Mouse (Mus musculus) adipocyte (in vitro differentiated cells): Measurements from ENCODE around the gene Ifnk.

Source experiments
- DNase-seq: peaks from one replicate; pipeline ENCODE4 v3.0.0-alpha.2; 2016; ENCODE audit warnings: low spot score

The Ifnk gene

GRCm38 (mm10) chr4:35138077-35138476, 13.8 kb upstream of the Ifnk start:
- no peak for DNase-seq

DNA sequence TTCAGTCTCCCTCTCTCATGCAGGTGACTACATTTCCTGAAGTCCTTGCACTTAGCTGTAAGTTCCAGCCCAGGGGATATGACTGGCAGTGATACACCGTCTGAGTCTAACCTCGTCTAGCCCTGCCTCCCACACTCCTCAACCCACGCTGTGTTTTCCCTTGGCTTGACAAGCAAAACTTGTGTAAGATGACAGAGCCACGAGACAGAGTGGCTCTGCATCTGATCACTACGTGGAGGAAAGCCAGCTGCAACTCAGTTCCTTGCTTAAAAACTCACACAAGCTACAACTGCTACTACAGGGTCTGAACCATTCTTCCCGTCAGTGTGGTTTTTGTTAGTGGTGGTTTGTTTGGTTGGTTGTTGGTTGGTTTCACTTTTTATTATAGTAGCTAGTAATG, 11.5 kb upstream of the Ifnk start:
- no peak for DNase-seq

- DNase-seq: no peak
Measured at GRCm38 (mm10) chr4:35143472-35144102, 8.3 kb upstream of the Ifnk start.

GRCm38 (mm10) chr4:35145726-35146125, 6.1 kb upstream of the Ifnk start:
- DNase-seq: no peak

DNA sequence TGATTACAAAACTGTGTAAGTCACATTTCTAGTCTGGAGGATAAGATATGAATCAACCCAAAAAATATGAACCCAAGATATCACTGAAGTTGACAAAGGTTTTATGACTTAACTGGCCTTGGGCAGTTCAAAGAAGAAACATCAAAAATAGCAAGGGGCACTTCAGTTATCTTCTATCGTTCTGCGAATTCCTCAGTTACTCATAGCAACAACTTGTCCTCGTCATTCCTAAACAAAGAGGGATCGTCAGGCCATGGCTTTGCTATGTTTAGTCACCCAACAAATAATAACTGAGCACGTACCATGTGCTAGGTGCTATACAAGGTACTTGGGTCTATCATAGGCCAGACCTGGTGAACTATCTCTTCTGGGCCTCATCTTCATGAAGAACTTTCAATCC, 5.3 kb upstream of the Ifnk start:
- DNase-seq: no peak

GRCm38 (mm10) chr4:35148326-35148725, 3.5 kb upstream of the Ifnk start:
- no peak for DNase-seq

- no peak for DNase-seq
Measured at GRCm38 (mm10) chr4:35150706-35151105, 1.1 kb upstream of the Ifnk start.

- no peak for DNase-seq
Measured at GRCm38 (mm10) chr4:35154051-35154450, 2.2 kb downstream of the Ifnk start.

- DNase-seq: no peak
Measured at GRCm38 (mm10) chr4:35155132-35155922, 3.5 kb downstream of the Ifnk start.

DNA sequence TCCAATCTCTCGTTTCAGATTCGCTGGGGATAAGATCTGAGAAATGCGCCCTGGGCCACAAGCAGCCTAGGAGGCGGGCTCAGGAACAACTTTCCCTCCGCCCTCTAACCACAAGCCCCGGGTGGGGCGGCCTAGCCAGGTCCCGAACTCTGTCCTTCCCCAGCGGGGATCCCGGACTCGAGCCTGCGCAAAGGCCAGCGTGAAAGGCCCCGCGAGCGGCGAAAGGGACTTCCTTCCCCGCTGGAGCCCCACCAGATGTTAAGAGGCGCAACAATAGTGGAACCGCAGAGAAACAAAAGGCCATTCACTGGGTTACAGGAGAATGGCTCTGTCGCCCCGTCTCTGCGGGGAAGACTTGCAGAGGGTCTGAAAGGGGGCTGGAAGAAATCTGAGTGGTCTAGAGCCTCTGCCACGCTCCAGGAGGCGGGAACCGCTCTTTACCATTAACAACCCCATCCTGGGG, 4.3 kb downstream of the Ifnk start:
- DNase-seq: no peak

- peak; percentile 35 for DNase-seq
Measured at GRCm38 (mm10) chr4:35156751-35157611, 5.1 kb downstream of the Ifnk start, which contains the start of gene Mob3b. TSS of gene Mob3b (minus strand) at chr4:35157484.

DNA sequence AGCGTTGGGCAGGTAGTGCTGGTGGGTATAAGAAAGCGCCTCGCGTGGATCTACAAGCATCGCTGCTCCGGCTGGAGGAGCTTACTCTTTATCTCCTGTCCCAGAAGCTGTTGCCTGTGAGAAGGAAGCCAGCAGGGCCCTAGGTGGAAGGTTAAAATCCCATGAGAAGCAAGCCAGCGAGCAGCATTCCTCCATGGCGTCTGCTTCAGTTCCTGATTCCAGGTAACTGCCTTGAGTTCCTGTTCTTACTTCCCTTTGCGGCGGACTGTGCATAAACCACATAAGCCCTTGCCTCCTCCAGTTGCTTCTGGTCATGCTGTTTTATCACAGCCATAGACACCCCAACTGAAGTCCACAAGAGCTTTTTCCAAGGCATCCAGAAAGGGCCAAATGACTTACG, 6.0 kb downstream of the Ifnk start:
- no peak for DNase-seq

- no peak for DNase-seq
Measured at GRCm38 (mm10) chr4:35165275-35165674, 13.4 kb downstream of the Ifnk start.

GRCm38 (mm10) chr4:35165947-35166346, 14.1 kb downstream of the Ifnk start:
- no peak for DNase-seq

DNA sequence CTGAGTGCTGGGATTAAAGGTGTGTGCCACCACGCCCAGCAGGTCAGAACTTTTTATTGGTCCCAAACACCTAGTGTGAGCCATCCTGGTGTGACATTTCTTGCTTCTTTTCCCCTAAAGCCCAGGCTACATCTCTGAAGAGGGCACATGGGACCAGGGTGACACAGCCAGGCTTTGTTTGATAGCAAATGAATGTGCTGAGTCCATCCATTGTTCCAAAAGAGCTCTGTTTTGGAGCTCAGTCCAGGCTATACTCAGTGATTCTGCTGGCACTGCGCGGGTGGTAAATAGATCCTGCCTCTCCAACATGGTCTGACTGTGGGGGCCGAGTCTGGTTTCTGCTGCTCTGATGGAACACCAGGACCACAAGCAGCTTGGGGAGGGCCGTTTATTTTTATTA, 16.0 kb downstream of the Ifnk start:
- no peak for DNase-seq

DNA sequence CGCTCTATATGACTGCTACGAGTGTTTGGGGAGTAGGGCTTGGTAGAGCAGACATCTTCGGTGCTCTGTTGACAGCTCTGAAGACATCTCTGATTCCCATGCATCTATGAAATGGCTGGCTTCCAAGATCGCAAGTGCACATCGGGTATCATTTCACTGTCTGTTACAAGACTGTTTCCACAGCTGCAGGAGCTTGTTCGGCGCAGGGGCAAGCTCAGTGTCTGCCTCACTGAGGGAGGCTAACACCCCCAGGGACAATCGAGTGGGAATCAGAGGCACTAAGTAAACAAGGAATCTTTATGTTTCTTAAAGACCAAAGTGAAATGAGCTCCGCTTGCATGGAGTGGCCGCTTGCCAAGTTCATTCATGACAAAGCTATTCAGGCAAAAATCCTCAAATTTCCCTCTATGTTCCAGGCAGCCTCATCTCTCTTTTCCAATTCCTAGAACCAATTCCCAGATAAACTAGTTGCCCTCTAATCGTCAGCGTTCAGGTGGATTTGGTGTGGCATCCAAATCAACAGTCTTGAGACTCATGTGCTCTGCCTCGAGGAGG, 17.8 kb downstream of the Ifnk start:
- peak; percentile 21 for DNase-seq

DNA sequence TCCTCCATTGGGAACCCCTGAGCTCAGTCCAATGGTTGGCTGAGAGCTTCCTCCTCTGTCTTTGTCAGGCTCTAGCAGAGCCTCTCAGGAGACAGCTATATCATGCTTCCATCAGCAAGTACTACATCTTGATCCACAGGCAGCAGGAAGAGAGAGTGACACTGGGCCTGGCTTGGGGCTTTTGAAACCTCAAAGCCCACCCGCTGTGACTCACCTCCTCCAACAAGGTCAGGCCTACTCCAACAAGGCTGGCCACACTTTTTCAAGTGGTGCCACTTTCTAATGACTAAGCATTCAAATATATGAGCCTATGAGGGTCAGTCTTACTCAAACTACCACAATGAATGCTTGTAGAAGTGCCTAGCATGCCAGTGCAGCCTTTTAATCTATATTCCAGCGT, 20.6 kb downstream of the Ifnk start:
- DNase-seq: no peak

DNA sequence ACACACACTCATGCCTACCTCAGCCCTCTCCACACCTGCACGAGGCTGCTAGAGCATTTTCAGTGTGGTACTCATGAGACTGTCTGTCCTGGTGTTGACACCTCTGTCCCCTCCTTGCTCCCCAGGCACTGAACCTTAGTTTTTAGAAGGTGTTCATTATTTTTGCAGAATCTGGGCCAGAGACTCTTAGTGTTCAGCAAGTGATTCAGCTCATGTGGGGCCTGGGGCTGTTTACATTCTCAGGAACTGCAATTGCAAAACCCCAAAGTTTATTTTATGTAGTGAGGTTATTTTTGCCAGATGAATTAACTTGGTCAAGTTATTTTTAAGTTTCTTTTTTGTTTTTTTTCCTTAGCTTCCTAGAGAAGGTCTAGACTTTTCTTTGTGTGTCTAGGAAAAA, 21.7 kb downstream of the Ifnk start:
- DNase-seq: peak; percentile 4

DNA sequence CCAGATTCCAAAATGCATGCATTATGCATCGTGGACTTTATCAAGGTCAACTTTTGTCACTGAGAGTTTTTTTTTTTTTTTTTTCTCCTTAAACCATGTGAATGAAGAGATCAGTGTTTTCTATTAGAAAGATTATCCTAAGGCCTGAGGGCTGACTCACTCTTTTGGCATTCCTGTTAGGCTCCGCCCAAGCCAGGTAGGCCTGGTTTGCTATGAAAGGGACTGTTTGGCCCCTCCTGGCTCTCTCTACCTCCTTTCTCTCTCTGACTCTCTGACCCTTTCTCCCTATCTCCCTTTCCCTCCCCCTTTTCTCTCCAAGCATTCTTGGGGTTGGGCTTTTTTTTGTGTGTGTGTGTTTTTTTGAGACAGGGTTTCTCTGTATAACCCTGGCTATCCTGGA, 23.7 kb downstream of the Ifnk start:
- no peak for DNase-seq

- DNase-seq: no peak
Measured at GRCm38 (mm10) chr4:35177926-35178645, 26.2 kb downstream of the Ifnk start.

DNA sequence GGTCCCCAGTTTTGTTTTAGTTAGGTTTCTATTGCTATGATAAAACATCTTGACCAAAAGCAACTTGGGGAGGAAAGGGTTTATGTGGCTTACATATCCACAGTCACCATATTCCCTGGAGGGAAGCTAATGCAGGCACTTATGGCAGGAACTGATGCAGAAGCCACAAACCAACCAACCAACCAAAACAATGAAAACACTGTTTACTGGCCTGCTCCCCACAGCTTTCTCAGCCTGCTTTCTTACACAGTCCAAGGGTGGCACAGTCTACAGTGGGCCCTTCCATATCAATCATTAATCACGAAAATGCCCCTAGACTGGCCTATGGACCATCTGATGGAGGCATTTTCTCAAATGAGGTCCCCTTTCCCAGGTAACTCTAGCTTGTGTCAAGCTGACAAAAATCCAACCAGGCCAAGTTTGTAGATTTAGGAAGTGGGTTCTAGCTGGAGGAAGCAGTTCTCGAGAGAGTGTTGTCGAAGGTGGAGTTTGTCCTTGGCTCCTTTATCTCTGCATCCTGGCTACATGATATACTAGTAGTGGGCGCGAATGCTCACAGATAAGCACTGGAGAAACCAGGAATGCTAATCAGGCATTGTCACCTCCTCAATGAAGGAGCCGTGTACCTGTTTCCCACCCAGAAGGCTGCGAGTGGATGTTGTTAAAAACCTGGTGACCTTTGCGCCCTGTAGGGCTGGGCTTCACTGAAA, 35.9 kb downstream of the Ifnk start:
- no peak for DNase-seq
